Mouse (Mus musculus): Measurements from ENCODE around the gene Msantd3.

The Msantd3 gene

DNA sequence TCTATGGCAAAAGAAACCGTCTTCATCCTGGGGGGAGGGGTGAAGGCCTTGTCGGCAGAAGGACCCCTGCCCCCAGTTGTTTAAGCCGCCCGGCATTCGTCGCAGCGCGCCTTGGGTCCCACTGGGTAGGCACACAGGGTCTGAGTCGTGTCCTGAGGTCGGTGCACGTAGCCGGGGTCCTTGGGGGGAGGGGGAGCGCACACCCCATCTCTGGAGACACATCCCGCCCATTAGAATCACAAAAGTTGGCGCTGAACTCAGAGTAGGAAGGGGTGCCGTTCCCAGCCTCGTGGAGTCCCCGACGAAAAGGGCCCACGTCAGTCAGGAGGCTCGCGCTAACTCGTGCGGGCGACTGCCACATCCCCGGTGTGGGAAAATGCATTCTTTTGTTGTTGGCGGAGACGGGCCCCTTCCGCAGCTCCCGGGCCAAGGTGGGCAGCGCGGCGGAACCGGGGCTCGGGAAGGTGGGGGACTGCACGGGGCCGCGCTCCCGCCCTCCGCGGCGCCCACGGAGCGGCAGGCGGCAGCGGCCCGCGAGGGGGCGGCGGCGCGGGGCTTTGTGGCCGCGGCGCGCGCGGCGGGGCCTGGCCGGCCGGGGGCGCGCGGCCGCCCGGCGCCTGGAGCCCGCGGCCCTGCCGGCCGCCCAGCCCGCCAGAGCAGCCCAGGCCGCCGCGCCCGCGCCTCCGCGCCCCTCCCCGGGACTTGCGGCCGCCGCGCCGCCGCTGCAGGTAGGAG, at the start of gene Msantd3:
TSS of gene Msantd3 (plus strand) at position 95 of the 735 bp plus-strand sequence.
- DNase-seq = peak; percentile 51 to 73

- no peak for DNase-seq
Observed at GRCm38 (mm10) chr4:48491290-48491743, 48.4 kb upstream of the Msantd3 start.

DNA sequence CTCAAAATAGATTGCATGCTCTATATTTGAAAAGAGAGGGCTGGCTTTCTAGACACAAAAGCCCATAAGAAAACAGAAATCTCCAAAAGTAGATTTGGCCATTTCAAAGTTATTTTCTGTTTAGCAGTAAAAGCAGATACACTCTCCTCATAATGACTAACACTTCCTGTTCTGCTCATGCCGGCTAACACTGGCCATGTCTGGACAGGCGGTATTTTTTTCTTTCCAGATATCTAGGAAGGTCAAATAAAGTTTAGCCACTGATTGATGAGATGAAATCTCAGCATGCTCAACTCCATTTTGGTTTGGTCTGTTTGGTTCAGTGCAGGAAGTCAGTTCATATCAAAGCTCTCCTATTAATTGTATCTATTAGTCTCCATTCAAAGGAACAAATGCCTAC, 47.2 kb upstream of the Msantd3 start:
- DNase-seq = no peak

- DNase-seq = no peak
Observed at GRCm38 (mm10) chr4:48510861-48511260, 28.9 kb upstream of the Msantd3 start.

- DNase-seq = no peak
Observed at GRCm38 (mm10) chr4:48529559-48529958, 10.2 kb upstream of the Msantd3 start.

GRCm38 (mm10) chr4:48531804-48532601, 7.7 kb upstream of the Msantd3 start:
- no peak for DNase-seq

GRCm38 (mm10) chr4:48536275-48536674, 3.5 kb upstream of the Msantd3 start:
- DNase-seq = no peak

- no peak for DNase-seq
Observed at GRCm38 (mm10) chr4:48537024-48537423, 2.7 kb upstream of the Msantd3 start.

DNA sequence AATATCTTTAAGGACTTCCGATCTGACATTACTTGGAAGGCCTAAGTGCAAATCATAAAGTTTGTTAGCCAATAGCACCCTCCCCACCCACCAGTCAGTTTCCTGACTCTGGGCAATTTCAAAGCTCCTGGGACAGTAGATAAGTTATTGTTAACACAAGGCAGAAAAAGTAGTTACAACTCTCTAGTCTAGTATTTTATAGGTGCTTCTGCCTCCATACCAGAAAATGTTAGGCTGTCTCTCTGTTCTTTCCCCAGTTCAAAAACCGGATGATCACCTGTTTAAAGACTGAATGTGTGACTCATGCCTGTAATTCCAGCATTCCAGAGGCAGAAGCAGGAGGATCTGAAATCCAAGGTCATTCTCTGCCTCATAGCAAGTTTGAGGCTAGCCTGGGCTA, 1.2 kb upstream of the Msantd3 start:
- no peak for DNase-seq

GRCm38 (mm10) chr4:48540576-48541111, 909 bp downstream of the Msantd3 start:
- peak in 1 of 2 experiments; percentile 38 for DNase-seq

- no peak for DNase-seq
Observed at GRCm38 (mm10) chr4:48541526-48542250, 2.0 kb downstream of the Msantd3 start.

GRCm38 (mm10) chr4:48542351-48542750, 2.6 kb downstream of the Msantd3 start:
- no peak for DNase-seq

DNA sequence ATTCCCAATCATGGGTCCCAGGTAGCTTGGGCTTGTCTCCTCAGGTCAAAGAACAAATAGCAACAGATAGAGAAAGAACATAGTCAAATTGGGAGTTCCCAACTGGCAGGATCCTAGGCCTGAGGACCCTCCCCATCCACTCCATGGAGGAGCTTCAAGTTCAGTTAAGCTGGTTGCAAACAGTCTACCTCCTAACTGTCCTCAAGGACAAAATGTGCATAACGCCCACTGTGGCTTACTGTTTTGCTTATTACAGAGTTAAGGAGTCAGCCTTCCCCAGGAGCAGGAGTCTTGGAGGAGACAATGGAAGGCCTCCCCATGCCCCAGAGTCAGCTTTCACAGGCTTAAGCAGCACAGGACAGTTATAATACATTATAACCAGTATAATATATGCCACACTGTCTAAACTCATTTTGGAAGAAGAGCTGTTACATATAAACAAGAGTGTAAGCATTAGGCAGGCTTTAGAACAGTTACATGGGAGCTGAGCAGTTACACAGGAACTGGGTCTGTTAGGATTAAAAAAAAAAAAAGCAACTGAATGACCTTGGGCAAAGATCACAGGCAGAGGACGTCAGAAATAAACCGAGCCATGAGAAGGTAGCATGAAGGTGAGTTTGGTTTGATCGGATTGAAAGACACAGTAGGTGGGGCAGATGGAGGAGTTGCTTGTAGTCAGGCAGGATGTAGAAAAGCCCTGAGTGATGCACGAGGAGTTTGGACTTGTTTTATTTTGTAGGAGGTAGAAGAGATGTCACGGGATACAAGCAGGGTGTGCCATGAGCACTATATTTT, 3.5 kb downstream of the Msantd3 start:
- no peak for DNase-seq

DNA sequence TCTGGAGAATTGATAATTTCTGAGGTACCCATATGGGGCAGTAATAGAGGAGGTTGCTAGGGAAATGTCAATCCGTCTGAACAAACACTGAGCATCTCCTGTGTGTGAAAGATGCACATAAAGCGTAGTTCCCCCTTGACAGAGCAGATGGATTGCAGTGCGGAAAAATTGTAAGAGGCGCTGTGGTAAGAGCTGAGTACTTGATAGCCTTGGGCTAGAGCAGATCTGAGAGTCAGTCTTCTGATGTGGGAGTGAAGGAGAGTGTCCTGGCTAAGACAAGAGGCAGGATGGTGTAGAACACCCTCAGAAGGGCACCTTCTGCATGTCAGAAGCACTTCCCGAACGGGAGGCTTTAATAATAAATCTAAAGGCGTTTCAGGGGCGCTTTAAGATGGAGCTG, 4.4 kb downstream of the Msantd3 start:
- no peak for DNase-seq

DNA sequence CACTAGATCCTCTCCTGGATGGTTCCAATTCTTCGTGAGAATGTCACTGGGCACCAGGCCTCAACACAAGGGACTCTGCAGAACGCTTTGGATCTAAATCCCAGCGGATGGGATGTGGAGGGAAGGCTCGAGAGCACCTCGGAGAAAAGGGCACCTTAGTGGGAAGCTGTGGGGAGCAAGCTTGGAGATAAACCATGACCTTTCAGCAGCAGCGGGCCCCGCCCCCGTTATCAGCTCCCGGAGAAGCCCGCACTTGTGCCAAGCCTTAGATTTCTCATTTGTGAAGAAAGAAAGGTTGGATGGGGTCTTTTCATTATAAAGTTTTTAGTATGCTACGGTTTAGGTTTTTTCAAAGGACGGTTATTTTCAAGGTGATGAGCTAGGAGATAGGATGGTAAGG, 6.2 kb downstream of the Msantd3 start:
- no peak for DNase-seq

- DNase-seq = no peak
Observed at GRCm38 (mm10) chr4:48546568-48547496, 7.1 kb downstream of the Msantd3 start.

GRCm38 (mm10) chr4:48548393-48549045, 8.8 kb downstream of the Msantd3 start:
- peak; percentile 37 to 45 for DNase-seq

GRCm38 (mm10) chr4:48549661-48550060, 9.9 kb downstream of the Msantd3 start:
- DNase-seq = no peak

GRCm38 (mm10) chr4:48552486-48553064, 12.8 kb downstream of the Msantd3 start:
- no peak for DNase-seq

- no peak for DNase-seq
Observed at GRCm38 (mm10) chr4:48554132-48554531, 14.4 kb downstream of the Msantd3 start.

Data from cerebellum, adult 18-20 months (tissue).